In genomic region chr4:130543121-130543520, GRCm38 (mm10) we compare ENCODE assay signal across 18 mouse cellular contexts. TPM values are rescaled to one million over a fixed set of nuclear protein-coding genes. Genes with fewer than 3 reads are reported as not detected.
DNase-seq lines count a peak whose midpoint lies in the region; ATAC-seq and TF ChIP-seq lines count a peak whose summit lies in the region.
"Had no signal": no experiment of that assay in that cellular context is flagged by ENCODE, and none has a peak within 500 bp of the region (broad histone marks: within the 10 kb centered on the region; RNA-seq: fewer than 3 reads in every experiment).

No protein-coding gene starts in this region.

- no peak for TF ChIP-seq POLR2A in thymus, adult 2 months (IDR thresholded peaks at IDR 0.05; ENCODE audit: control insufficient read depth, extremely low read depth, insufficient read depth, low read length, poor library complexity)

- no peak overlapping the region for H3K4me3 ChIP-seq in hindbrain, embryonic 10.5 days
- H3K4me3 ChIP-seq in hindbrain, embryonic 16.5 days (ENCODE audit: low read length): no peak overlapping the region
- no peak overlapping the region for H3K4me3 ChIP-seq in neural tube, embryonic 13.5 days
- no peak overlapping the region for H3K4me3 ChIP-seq in thymus, adult 2 months (ENCODE audit: control insufficient read depth, insufficient read depth, low read length)
- H3K4me3 ChIP-seq: gastrocnemius, adult 2 months; limb, embryonic 15.5 days; neural tube, embryonic 12.5 days had no signal

- TF ChIP-seq CTCF in thymus, adult 2 months (IDR thresholded peaks at IDR 0.05; ENCODE audit: borderline replicate concordance, control insufficient read depth, extremely low read depth, insufficient read depth, low read length, poor library complexity): no peak

- peaks cover 17% of the 10 kb centered on the region for H3K36me3 ChIP-seq in hindbrain, embryonic 10.5 days
- no peaks in the 10 kb centered on the region for H3K36me3 ChIP-seq in hindbrain, embryonic 16.5 days (ENCODE audit: control insufficient read depth, insufficient read depth, low read length)
- 0 out of 2 replicates have a peak, but pooled peaks cover 3% of the 10 kb centered on the region for H3K36me3 ChIP-seq in neural tube, embryonic 13.5 days
- H3K36me3 ChIP-seq in thymus, adult 2 months (ENCODE audit: control insufficient read depth, insufficient read depth, low read length): no peaks in the 10 kb centered on the region
- H3K36me3 ChIP-seq: limb, embryonic 15.5 days; neural tube, embryonic 12.5 days had no signal

- peak; percentile 64 for DNase-seq in cerebellum, adult 11-12 months
- DNase-seq in cerebellum, adult 8-10 months: no peak
- no peak for DNase-seq in hindbrain, embryonic 10.5 days (ENCODE audit: low spot score)
- no peak for DNase-seq in neural tube, embryonic 10.5 days (ENCODE audit: extremely low spot score, low spot score)
- no peak for DNase-seq in thymus, adult 2 months
- DNase-seq: adrenal gland, postnatal 10 days; gastrocnemius, adult 2 months; kidney, adult 18-20 months; left cerebral cortex, postnatal 4 days; lung, embryonic 14.5 days; thymus, postnatal 25 days had no signal

- WGBS in hindbrain, embryonic 10.5 days: 85% methylated on average over 4 of the region's 4 CpGs
- 62% methylated on average over 4 of the region's 4 CpGs for WGBS in hindbrain, embryonic 16.5 days
- 56% methylated on average over 4 of the region's 4 CpGs for WGBS in neural tube, embryonic 13.5 days
- 89% methylated on average over 4 of the region's 4 CpGs for WGBS in thymus, adult 2 months

- peaks cover 68% of the 10 kb centered on the region for H3K4me1 ChIP-seq in hindbrain, embryonic 10.5 days (replicated peaks)
- peaks cover 35% of the 10 kb centered on the region for H3K4me1 ChIP-seq in hindbrain, embryonic 16.5 days (ENCODE audit: control insufficient read depth, insufficient read depth, low read depth, low read length)
- peaks cover 68% of the 10 kb centered on the region for H3K4me1 ChIP-seq in neural tube, embryonic 13.5 days (replicated peaks)
- H3K4me1 ChIP-seq in thymus, adult 2 months (replicated peaks; ENCODE audit: control insufficient read depth, insufficient read depth, low read length): no peaks in the 10 kb centered on the region

- peak overlapping the region; percentile 87 for H3K27ac ChIP-seq in hindbrain, embryonic 10.5 days
- no peak overlapping the region for H3K27ac ChIP-seq in hindbrain, embryonic 16.5 days (ENCODE audit: low read depth, low read length)
- peak overlapping the region; percentile 90 for H3K27ac ChIP-seq in neural tube, embryonic 13.5 days (replicated peaks)
- no peak overlapping the region for H3K27ac ChIP-seq in thymus, adult 2 months (ENCODE audit: control insufficient read depth, insufficient read depth, low read length)
- H3K27ac ChIP-seq: gastrocnemius, adult 2 months; limb, embryonic 15.5 days; liver, embryonic 14.5 days had no signal

- no peaks in the 10 kb centered on the region for H3K27me3 ChIP-seq in hindbrain, embryonic 10.5 days (ENCODE audit: insufficient read depth, poor library complexity, severe bottlenecking)
- H3K27me3 ChIP-seq in hindbrain, embryonic 16.5 days (replicated peaks; ENCODE audit: control insufficient read depth, insufficient read depth, low read length): no peaks in the 10 kb centered on the region
- no peaks in the 10 kb centered on the region for H3K27me3 ChIP-seq in neural tube, embryonic 13.5 days
- H3K27me3 ChIP-seq in thymus, adult 2 months (ENCODE audit: control insufficient read depth, insufficient read depth, low read length): no peaks in the 10 kb centered on the region
- H3K27me3 ChIP-seq: limb, embryonic 15.5 days; neural tube, embryonic 12.5 days had no signal

- H3K9me3 ChIP-seq in hindbrain, embryonic 10.5 days: no peaks in the 10 kb centered on the region
- no peaks in the 10 kb centered on the region for H3K9me3 ChIP-seq in hindbrain, embryonic 16.5 days (ENCODE audit: control insufficient read depth, low read length)
- H3K9me3 ChIP-seq in neural tube, embryonic 13.5 days: no peaks in the 10 kb centered on the region
- H3K9me3 ChIP-seq: limb, embryonic 15.5 days; neural tube, embryonic 12.5 days had no signal

- no peak overlapping the region for H3K9ac ChIP-seq in hindbrain, embryonic 16.5 days (ENCODE audit: low read depth, low read length)
- H3K9ac ChIP-seq in neural tube, embryonic 13.5 days: no peak overlapping the region
- H3K9ac ChIP-seq: limb, embryonic 15.5 days; liver, embryonic 14.5 days; lung, embryonic 14.5 days; neural tube, embryonic 12.5 days had no signal

- no peak overlapping the region for H3K4me2 ChIP-seq in hindbrain, embryonic 16.5 days (ENCODE audit: low read length)
- no peak overlapping the region for H3K4me2 ChIP-seq in neural tube, embryonic 13.5 days
- H3K4me2 ChIP-seq: limb, embryonic 15.5 days; lung, embryonic 14.5 days had no signal

- ATAC-seq in hindbrain, embryonic 16.5 days: no peak
- ATAC-seq in neural tube, embryonic 13.5 days (ENCODE audit: low read depth): no peak
- ATAC-seq: activated CD4-positive, CD25-positive, alpha-beta regulatory T cell, adult 4 months; forebrain, embryonic 14.5 days had no signal

RNA-seq across cellular contexts. Expression of gene Nkain1, which starts 30.9 kb away (rescaled TPM):
- polyA plus RNA-seq in hindbrain, embryonic 10.5 days (2016; fragmentation: Nextera tagmentation; extraction: Ambion mirVana): 5.9 and 14.4 TPM in 2 replicates
- 2.4 and 6.6 TPM in 2 replicates for polyA plus RNA-seq in hindbrain, embryonic 16.5 days (2015; fragmentation: Nextera tagmentation; extraction: Ambion mirVana)
- polyA plus RNA-seq in neural tube, embryonic 13.5 days (2015; fragmentation: Nextera tagmentation; extraction: Ambion mirVana): 10.6 and 11.8 TPM in 2 replicates
- polyA plus RNA-seq in thymus, adult 2 months (2012; rRNA removed): 2.4 and 2.9 TPM in 2 replicates
- polyA plus RNA-seq: activated CD4-positive, CD25-positive, alpha-beta regulatory T cell, adult 4 months had no signal

Comparison
In these comparisons a context has a peak if more than half of its experiments do, and no peak if none do; other contexts are left out.
1. H3K27ac ChIP-seq: peak in hindbrain, embryonic 10.5 days (single experiment) and neural tube, embryonic 13.5 days (single experiment); none in hindbrain, embryonic 16.5 days (single experiment) and thymus, adult 2 months (single experiment).